Mouse (Mus musculus): ENCODE data around the gene Oosp3. TPM values are rescaled to one million over a fixed set of nuclear protein-coding genes. Genes with fewer than 3 reads are reported as not detected.

Gene Oosp3
- total RNA-seq, 2 experiments from 2014 or later = not detected

Other genes starting within 250 kb of the Oosp3 start
- gene Ms4a6c, start 227.7 kb upstream of the Oosp3 start, total RNA-seq (2021) = 1 to 10 TPM; 1.6 to 2.0 TPM
- gene Gm8369, start 211.1 kb upstream of the Oosp3 start, total RNA-seq (2021) = 1 to 10 TPM; 1.0 to 1.1 TPM
- gene Ms4a6b, start 180.5 kb upstream of the Oosp3 start, total RNA-seq (2021) = 1 to 10 TPM; 2.0 to 3.9 TPM
- not detected for gene Ms4a4d, start 160.3 kb upstream of the Oosp3 start, total RNA-seq (2021)
- 1 to 10 TPM in 1 of 2 experiments, under 1 TPM in 1; 0.91 to 1.6 TPM for gene Ms4a6d, start 92.2 kb upstream of the Oosp3 start, total RNA-seq (2021)
- not detected for gene Ms4a2, start 73.3 kb upstream of the Oosp3 start, total RNA-seq (2021)
- gene Ms4a3, start 56.2 kb upstream of the Oosp3 start, total RNA-seq (2021) = not detected
- not detected for gene Oosp2, start 36.5 kb upstream of the Oosp3 start, total RNA-seq (2021)
- under 1 TPM in 1 of 2 experiments, not detected in 1; 0.43 TPM for gene Oosp1, start 5.9 kb upstream of the Oosp3 start, total RNA-seq (2021)
- not detected for gene Gif, start 50.5 kb downstream of the Oosp3 start, total RNA-seq (2021)
- 10 to 100 TPM; 48.3 to 50.1 TPM for gene Mrpl16, start 73.3 kb downstream of the Oosp3 start, total RNA-seq (2021)
- gene Stx3, start 122.3 kb downstream of the Oosp3 start, total RNA-seq (2021) = 10 to 100 TPM; 17.7 to 17.8 TPM
- not detected for gene Olfr1417, start 142.2 kb downstream of the Oosp3 start, total RNA-seq (2021)
- gene Olfr1418, start 164.0 kb downstream of the Oosp3 start, total RNA-seq (2021) = not detected
- gene Olfr1419, start 178.1 kb downstream of the Oosp3 start, total RNA-seq (2021) = not detected
- gene Olfr1420, start 189.5 kb downstream of the Oosp3 start, total RNA-seq (2021) = not detected
- 10 to 100 TPM; 19.8 to 20.9 TPM for gene Patl1, start 215.3 kb downstream of the Oosp3 start, total RNA-seq (2021)

Data from left cerebral cortex, postnatal 10 days (tissue).